Mouse (Mus musculus): ENCODE measurements around the gene Dnajc30. TPM values are rescaled to one million over a fixed set of nuclear protein-coding genes. Genes with fewer than 3 reads are reported as not detected.

Dnajc30 gene
- polyA plus RNA-seq, 1 experiment = not detected

DNA sequence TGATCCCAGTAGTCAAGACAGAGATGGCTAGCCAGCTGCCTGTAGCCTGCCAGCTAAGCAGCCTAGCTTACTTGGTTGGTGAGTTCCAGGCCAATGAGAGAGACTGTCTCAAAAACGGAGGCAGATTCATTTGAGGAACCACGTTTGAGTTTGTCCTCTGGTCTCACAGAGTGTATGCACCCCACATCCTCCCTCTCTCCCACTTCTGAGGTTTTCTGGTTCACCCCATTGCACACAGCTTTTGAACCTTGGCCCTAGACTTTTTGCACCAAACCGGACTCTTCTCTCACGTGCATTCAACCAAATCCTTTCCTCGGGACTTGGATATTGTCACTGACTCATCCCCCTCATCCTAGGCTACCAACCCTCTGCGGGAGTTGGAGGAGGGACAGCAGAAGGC lies 46.0 kb downstream of the Dnajc30 start:
- H3K4me3 ChIP-seq (ENCODE audit: insufficient read depth, low read depth, low read length) = no peak overlapping the region
- TF ChIP-seq POLR2A (IDR thresholded peaks at IDR 0.05; ENCODE audit: insufficient read depth, low read depth, low read length) (no peak), CTCF (IDR thresholded peaks at IDR 0.05; ENCODE audit: insufficient read depth, low read depth, low read length) (no peak)
- no peak overlapping the region for H3K27ac ChIP-seq (ENCODE audit: insufficient read depth, low read depth, low read length)
- 80% methylated on average over 6 of the region's 6 CpGs for WGBS
- peaks cover 8% of the 10 kb centered on the region; the same call in 1 of the 2 replicates for H3K4me1 ChIP-seq (ENCODE audit: control insufficient read depth, insufficient read depth, low read length)

- 85% methylated on average over 12 of the region's 12 CpGs for WGBS
- peaks cover 3% of the 10 kb centered on the region for H3K4me1 ChIP-seq (ENCODE audit: control insufficient read depth, insufficient read depth, low read length)
- H3K4me3 ChIP-seq (ENCODE audit: insufficient read depth, low read depth, low read length) = no peak overlapping the region
- no peak overlapping the region for H3K27ac ChIP-seq (ENCODE audit: insufficient read depth, low read depth, low read length)
- TF ChIP-seq CTCF (IDR thresholded peaks at IDR 0.05; ENCODE audit: insufficient read depth, low read depth, low read length) (no peak), POLR2A (IDR thresholded peaks at IDR 0.05; ENCODE audit: insufficient read depth, low read depth, low read length) (no peak)
Measured at GRCm38 (mm10) chr5:135113782-135114181, 49.8 kb downstream of the Dnajc30 start.

DNA sequence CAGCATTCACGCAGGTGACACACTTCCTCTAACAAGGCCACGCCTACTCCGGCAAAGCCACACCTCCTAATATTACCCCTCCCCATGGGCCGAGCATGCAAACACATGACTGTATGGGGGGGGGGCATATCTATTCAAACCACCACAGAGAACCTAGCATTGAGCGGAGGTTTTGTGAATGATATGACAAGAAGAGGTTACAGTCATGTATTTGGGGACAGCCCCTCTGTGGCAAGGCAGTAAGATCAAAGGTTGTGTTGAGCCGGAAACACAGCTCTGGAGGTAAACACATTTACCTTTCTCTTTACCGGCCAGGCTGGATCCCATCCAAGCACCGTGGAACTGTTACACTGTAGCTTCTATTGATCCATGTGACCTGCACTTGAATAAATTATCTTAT lies 51.2 kb downstream of the Dnajc30 start:
- Histone ChIP-seq H3K4me3 (ENCODE audit: insufficient read depth, low read depth, low read length) (no peak overlapping the region), H3K4me1 (ENCODE audit: control insufficient read depth, insufficient read depth, low read length) (peaks cover 4% of the 10 kb centered on the region), H3K27ac (ENCODE audit: insufficient read depth, low read depth, low read length) (no peak overlapping the region)
- TF ChIP-seq POLR2A (IDR thresholded peaks at IDR 0.05; ENCODE audit: insufficient read depth, low read depth, low read length) = no peak
- TF ChIP-seq CTCF (IDR thresholded peaks at IDR 0.05; ENCODE audit: insufficient read depth, low read depth, low read length) = no peak
- 83% methylated on average over 8 of the region's 8 CpGs for WGBS

Other genes starting within 250 kb of the Dnajc30 start
- not detected in 2 replicates for gene Tmem270, start 157.5 kb upstream of the Dnajc30 start, polyA plus RNA-seq (2012; ENCODE audit: insufficient read depth, insufficient read length, low replicate concordance, missing spikeins)
- not detected in 2 replicates for gene Cldn13, start 148.7 kb upstream of the Dnajc30 start, polyA plus RNA-seq (2012; ENCODE audit: insufficient read depth, insufficient read length, low replicate concordance, missing spikeins)
- not detected in 2 replicates for gene Mettl27, start 131.8 kb upstream of the Dnajc30 start, polyA plus RNA-seq (2012; ENCODE audit: insufficient read depth, insufficient read length, low replicate concordance, missing spikeins)
- not detected in 2 replicates for gene Cldn4, start 117.3 kb upstream of the Dnajc30 start, polyA plus RNA-seq (2012; ENCODE audit: insufficient read depth, insufficient read length, low replicate concordance, missing spikeins)
- not detected in 2 replicates for gene Cldn3, start 78.0 kb upstream of the Dnajc30 start, polyA plus RNA-seq (2012; ENCODE audit: insufficient read depth, insufficient read length, low replicate concordance, missing spikeins)
- not detected in 2 replicates for gene Abhd11, start 55.0 kb upstream of the Dnajc30 start, polyA plus RNA-seq (2012; ENCODE audit: insufficient read depth, insufficient read length, low replicate concordance, missing spikeins)
- gene Stx1a, start 40.7 kb upstream of the Dnajc30 start, polyA plus RNA-seq (2012; ENCODE audit: insufficient read depth, insufficient read length, low replicate concordance, missing spikeins) = not detected in 2 replicates
- gene Bud23, start 757 bp downstream of the Dnajc30 start, polyA plus RNA-seq (2012; ENCODE audit: insufficient read depth, insufficient read length, low replicate concordance, missing spikeins) = not detected in 2 replicates
- gene Vps37d, start 14.1 kb downstream of the Dnajc30 start, polyA plus RNA-seq (2012; ENCODE audit: insufficient read depth, insufficient read length, low replicate concordance, missing spikeins) = not detected in 2 replicates
- gene Mlxipl, start 25.7 kb downstream of the Dnajc30 start, polyA plus RNA-seq (2012; ENCODE audit: insufficient read depth, insufficient read length, low replicate concordance, missing spikeins) = not detected in 2 replicates
- gene Tbl2, start 85.5 kb downstream of the Dnajc30 start, polyA plus RNA-seq (2012; ENCODE audit: insufficient read depth, insufficient read length, low replicate concordance, missing spikeins) = not detected in 2 replicates
- not detected in 2 replicates for gene Bcl7b, start 104.1 kb downstream of the Dnajc30 start, polyA plus RNA-seq (2012; ENCODE audit: insufficient read depth, insufficient read length, low replicate concordance, missing spikeins)
- gene Baz1b, start 123.1 kb downstream of the Dnajc30 start, polyA plus RNA-seq (2012; ENCODE audit: insufficient read depth, insufficient read length, low replicate concordance, missing spikeins) = 147 TPM in 1 of 2 replicates, not detected in the other
- not detected in 2 replicates for gene Fzd9, start 187.0 kb downstream of the Dnajc30 start, polyA plus RNA-seq (2012; ENCODE audit: insufficient read depth, insufficient read length, low replicate concordance, missing spikeins)

All from olfactory bulb, adult 2 months (tissue).